Mouse (Mus musculus) spleen, postnatal 36 days (tissue): ENCODE measurements around the gene Ces2b.
A peak's percentile ranks its signal among the peaks of the same experiment; 100 is the strongest.
"Not testable (repeated sequence)": the region's sequence is repeated elsewhere in the genome, so short reads cannot be mapped to it uniquely, and the experiment has no call there.

Experiments
- DNase-seq, 2 experiments: peaks; one replicate each; pipeline ENCODE4 v3.0.0; 2022; ENCODE audit warnings: low spot score in 2 of 2, mixed read lengths in 1 of 2

Ces2b gene

GRCm38 (mm10) chr8:104831440-104831839 lies at the start of gene Ces2b:
TSS of gene Ces2b (plus strand) at chr8:104831572.
- no peak for DNase-seq

- DNase-seq, result no peak
These were observed 44.3 kb upstream of the Ces2b start for GRCm38 (mm10) chr8:104787049-104787448.

- no peak for DNase-seq
These were observed 42.4 kb upstream of the Ces2b start for GRCm38 (mm10) chr8:104788929-104789328.

- DNase-seq, result peak in 1 of 2 experiments; percentile 15
These were observed 41.3 kb upstream of the Ces2b start for GRCm38 (mm10) chr8:104789886-104790680.

GRCm38 (mm10) chr8:104799385-104799784 lies 32.0 kb upstream of the Ces2b start:
- DNase-seq, result no peak

GRCm38 (mm10) chr8:104806127-104806526 lies 25.2 kb upstream of the Ces2b start:
- no peak for DNase-seq

GRCm38 (mm10) chr8:104808542-104809413 lies 22.6 kb upstream of the Ces2b start:
- no peak for DNase-seq

GRCm38 (mm10) chr8:104809436-104809835 lies 21.9 kb upstream of the Ces2b start:
- DNase-seq, result no peak

GRCm38 (mm10) chr8:104826912-104827311 lies 4.5 kb upstream of the Ces2b start:
- no peak for DNase-seq

- no peak for DNase-seq
These were observed 3.2 kb upstream of the Ces2b start for GRCm38 (mm10) chr8:104828221-104828620.

GRCm38 (mm10) chr8:104841360-104842078 lies 10.1 kb downstream of the Ces2b start:
- DNase-seq, result no peak

- no peak for DNase-seq
These were observed 15.5 kb downstream of the Ces2b start, which contains the start of gene Ces2c for GRCm38 (mm10) chr8:104846831-104847230. TSS of gene Ces2c (plus strand) at chr8:104847068.

GRCm38 (mm10) chr8:104847741-104848462 lies 16.5 kb downstream of the Ces2b start:
- DNase-seq, result no peak

- not testable (repeated sequence) for DNase-seq
These were observed 35.6 kb downstream of the Ces2b start for GRCm38 (mm10) chr8:104866844-104867531.

GRCm38 (mm10) chr8:104868876-104869275 lies 37.5 kb downstream of the Ces2b start:
- not testable (repeated sequence) for DNase-seq

GRCm38 (mm10) chr8:104886223-104886926 lies 55.0 kb downstream of the Ces2b start:
- DNase-seq, result not testable (repeated sequence)
